Mouse (Mus musculus): Measurements from ENCODE around the gene Smco3.

DNA sequence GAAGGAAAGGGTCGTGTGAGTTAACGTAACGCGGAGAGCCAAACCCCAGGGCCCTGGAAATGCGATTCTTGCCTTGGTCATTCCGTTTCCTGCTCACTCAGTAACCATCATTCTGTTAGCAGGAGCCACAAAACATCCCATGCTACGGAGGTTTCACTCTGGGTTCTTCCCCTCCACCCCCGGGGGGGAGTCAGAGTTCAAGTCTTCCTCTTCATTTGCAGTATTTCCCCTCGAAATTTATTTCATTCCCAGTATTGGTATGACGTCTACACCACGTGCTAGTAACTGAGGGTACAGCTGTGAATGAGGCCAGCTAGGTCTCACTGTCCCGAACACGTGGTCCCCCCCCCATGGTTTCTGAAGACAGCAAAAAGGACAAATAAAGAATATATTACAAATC, 25.6 kb downstream of the Smco3 start:
- TF ChIP-seq CTCF (IDR thresholded peaks at IDR 0.05; ENCODE audit: low read depth) (no peak), EP300 (IDR thresholded peaks at IDR 0.05; ENCODE audit: low read depth) (no peak)

Data from liver, postnatal 0 days (tissue).